In genomic region chr10:13984233-13984632, GRCm38 (mm10) we compare ENCODE assay signal across 15 mouse cellular contexts. TPM values are rescaled to one million over a fixed set of nuclear protein-coding genes. Genes with fewer than 3 reads are reported as not detected.
DNase-seq lines count a peak whose midpoint lies in the region; ATAC-seq and TF ChIP-seq lines count a peak whose summit lies in the region.
"Had no signal": no experiment of that assay in that cellular context is flagged by ENCODE, and none has a peak within 500 bp of the region (broad histone marks: within the 10 kb centered on the region; RNA-seq: fewer than 3 reads in every experiment).

No protein-coding gene starts in this region.

- H3K4me2 ChIP-seq in intestine, postnatal 0 days (replicated peaks; ENCODE audit: low read depth): 0 out of 2 replicates have a peak overlapping the region, but pooled peaks have one; percentile 84
- no peak overlapping the region for H3K4me2 ChIP-seq in intestine, embryonic 16.5 days (ENCODE audit: low read depth, low read length)
- no peak overlapping the region for H3K4me2 ChIP-seq in stomach, embryonic 15.5 days
- no peak overlapping the region for H3K4me2 ChIP-seq in stomach, postnatal 0 days (replicated peaks; ENCODE audit: low read depth)

- ATAC-seq in intestine, postnatal 0 days: no peak
- ATAC-seq in intestine, embryonic 16.5 days: no peak
- ATAC-seq in stomach, embryonic 15.5 days (ENCODE audit: insufficient read depth, low FRiP score, low read depth): no peak
- ATAC-seq in stomach, postnatal 0 days (ENCODE audit: low FRiP score, low TSS enrichment): no peak; the same call in 1 of the 2 replicates
- ATAC-seq: forebrain, postnatal 0 days had no signal

- H3K4me3 ChIP-seq in gastrocnemius, adult 2 months: no peak overlapping the region
- no peak overlapping the region for H3K4me3 ChIP-seq in intestine, postnatal 0 days (ENCODE audit: low read depth, low read length)
- H3K4me3 ChIP-seq in intestine, embryonic 16.5 days (ENCODE audit: low read length): no peak overlapping the region
- H3K4me3 ChIP-seq in stomach, embryonic 15.5 days (replicated peaks): no peak overlapping the region
- H3K4me3 ChIP-seq in stomach, postnatal 0 days (ENCODE audit: low read depth, low read length): no peak overlapping the region
- H3K4me3 ChIP-seq: erythroblast, embryonic 14.5 days; hindbrain, embryonic 15.5 days; midbrain, embryonic 15.5 days had no signal

- no peaks in the 10 kb centered on the region for H3K36me3 ChIP-seq in intestine, postnatal 0 days (ENCODE audit: control insufficient read depth, insufficient read depth)
- H3K36me3 ChIP-seq in intestine, embryonic 16.5 days (ENCODE audit: control insufficient read depth, insufficient read depth, low read length): no peaks in the 10 kb centered on the region
- H3K36me3 ChIP-seq in stomach, embryonic 15.5 days: no peaks in the 10 kb centered on the region
- H3K36me3 ChIP-seq in stomach, postnatal 0 days (ENCODE audit: control insufficient read depth, insufficient read depth, low read length): no peaks in the 10 kb centered on the region
- H3K36me3 ChIP-seq: hindbrain, embryonic 15.5 days; midbrain, embryonic 15.5 days; neural tube, embryonic 13.5 days had no signal

- no peaks in the 10 kb centered on the region for H3K9me3 ChIP-seq in intestine, postnatal 0 days (ENCODE audit: control insufficient read depth)
- no peaks in the 10 kb centered on the region for H3K9me3 ChIP-seq in intestine, embryonic 16.5 days (ENCODE audit: control insufficient read depth, low read length)
- H3K9me3 ChIP-seq in stomach, embryonic 15.5 days: no peaks in the 10 kb centered on the region
- no peaks in the 10 kb centered on the region for H3K9me3 ChIP-seq in stomach, postnatal 0 days (ENCODE audit: control insufficient read depth, low read length)
- H3K9me3 ChIP-seq: hindbrain, embryonic 15.5 days; midbrain, embryonic 15.5 days; neural tube, embryonic 13.5 days had no signal

- DNase-seq in gastrocnemius, adult 2 months: no peak
- DNase-seq in gastrocnemius, adult 8-10 months (ENCODE audit: low spot score in 2 of 2): no peak
- no peak for DNase-seq in stomach, postnatal 0 days (ENCODE audit: low spot score)
- DNase-seq in urinary bladder, postnatal 4 days (ENCODE audit: low spot score in 2 of 2): no peak
- no peak for DNase-seq in ovary, adult 18-20 months (ENCODE audit: low spot score)
- DNase-seq: cerebellum, adult 9-10 months; forebrain, postnatal 0 days; gastrocnemius, postnatal 14 days had no signal

- intact Hi-C loops in gastrocnemius, adult 2 months (cut with DNase I): loop anchor here (5.0 kb wide), 1 partner anchor 33 kb away; no protein-coding TSS in a partner anchor

- H3K27me3 ChIP-seq in intestine, postnatal 0 days (replicated peaks; ENCODE audit: control insufficient read depth, insufficient read depth, low read length): no peaks in the 10 kb centered on the region
- H3K27me3 ChIP-seq in intestine, embryonic 16.5 days (replicated peaks; ENCODE audit: control insufficient read depth, insufficient read depth, low read length): no peaks in the 10 kb centered on the region
- no peaks in the 10 kb centered on the region for H3K27me3 ChIP-seq in stomach, embryonic 15.5 days (replicated peaks)
- H3K27me3 ChIP-seq in stomach, postnatal 0 days (ENCODE audit: control insufficient read depth, insufficient read depth, low read length): no peaks in the 10 kb centered on the region
- H3K27me3 ChIP-seq: hindbrain, embryonic 15.5 days; midbrain, embryonic 15.5 days; neural tube, embryonic 13.5 days had no signal

- H3K4me1 ChIP-seq in intestine, postnatal 0 days (replicated peaks; ENCODE audit: control insufficient read depth, insufficient read depth, low read length): 0 out of 2 replicates have a peak, but pooled peaks cover 4% of the 10 kb centered on the region
- peaks cover 19% of the 10 kb centered on the region for H3K4me1 ChIP-seq in intestine, embryonic 16.5 days (ENCODE audit: control insufficient read depth, insufficient read depth, low read length)
- peaks cover 10% of the 10 kb centered on the region; the same call in 1 of the 2 replicates for H3K4me1 ChIP-seq in stomach, embryonic 15.5 days
- H3K4me1 ChIP-seq in stomach, postnatal 0 days (replicated peaks; ENCODE audit: control insufficient read depth, insufficient read depth): peaks cover 7% of the 10 kb centered on the region; the same call in 1 of the 2 replicates

- peak overlapping the region; percentile 98 for H3K27ac ChIP-seq in gastrocnemius, adult 2 months
- H3K27ac ChIP-seq in intestine, postnatal 0 days (ENCODE audit: low read depth, low read length): peak overlapping the region; percentile 99
- H3K27ac ChIP-seq in intestine, embryonic 16.5 days (ENCODE audit: low read length): no peak overlapping the region
- H3K27ac ChIP-seq in stomach, embryonic 15.5 days: peak overlapping the region; percentile 89; the same call in 1 of the 2 replicates
- H3K27ac ChIP-seq in stomach, postnatal 0 days (replicated peaks): no peak overlapping the region

- TF ChIP-seq CTCF in gastrocnemius, adult 2 months (IDR thresholded peaks at IDR 0.05): no peak
- no peak for TF ChIP-seq CTCF in intestine, postnatal 0 days (IDR thresholded peaks at IDR 0.05; ENCODE audit: low read depth)
- TF ChIP-seq CTCF in stomach, postnatal 0 days (IDR thresholded peaks at IDR 0.05; ENCODE audit: low read depth): no peak

- TF ChIP-seq EP300 in stomach, postnatal 0 days (optimal IDR thresholded peaks at IDR 0.05): no peak

- H3K9ac ChIP-seq in intestine, postnatal 0 days (ENCODE audit: low read depth, low read length): no peak overlapping the region
- H3K9ac ChIP-seq in intestine, embryonic 16.5 days (ENCODE audit: low read depth, low read length): no peak overlapping the region
- H3K9ac ChIP-seq in stomach, embryonic 15.5 days: no peak overlapping the region
- H3K9ac ChIP-seq in stomach, postnatal 0 days (ENCODE audit: low read length): no peak overlapping the region
- H3K9ac ChIP-seq: forebrain, postnatal 0 days; hindbrain, embryonic 15.5 days; midbrain, embryonic 15.5 days had no signal

RNA-seq across cellular contexts. Expression of gene Hivep2, which starts 18.4 kb away (rescaled TPM):
- total RNA-seq in gastrocnemius, adult 2 months (2021): 10 to 100 TPM; 40.5 to 42.0 TPM
- 10 to 100 TPM; 41.4 to 60.4 (median 54.1) TPM for total RNA-seq in gastrocnemius, adult 8-10 months (2022)
- polyA plus RNA-seq in intestine, postnatal 0 days (2015; fragmentation: Nextera tagmentation; extraction: Ambion mirVana): 3.5 and 3.8 TPM in 2 replicates
- 3.4 and 3.6 TPM in 2 replicates for polyA plus RNA-seq in intestine, embryonic 16.5 days (2015; fragmentation: Nextera tagmentation; extraction: Ambion mirVana)
- polyA plus RNA-seq in stomach, embryonic 15.5 days (2015; fragmentation: Nextera tagmentation; extraction: Ambion mirVana): 5.9 and 6.0 TPM in 2 replicates
- polyA plus RNA-seq in stomach, postnatal 0 days (2015; fragmentation: Nextera tagmentation; extraction: Ambion mirVana): 2.9 and 3.1 TPM in 2 replicates
- polyA plus RNA-seq: erythroblast, embryonic 14.5 days had no signal

Comparison
In these comparisons a context has a peak if more than half of its experiments do, and no peak if none do; other contexts are left out.
1. H3K27ac ChIP-seq: peak in gastrocnemius, adult 2 months (single experiment), intestine, postnatal 0 days (single experiment) and stomach, embryonic 15.5 days (single experiment); none in intestine, embryonic 16.5 days (single experiment) and stomach, postnatal 0 days (single experiment).